Mouse (Mus musculus) kidney, postnatal 10 days (tissue): Measurements from ENCODE around the gene C530008M17Rik.
"Not testable (repeated sequence)": the region's sequence is repeated elsewhere in the genome, so short reads cannot be mapped to it uniquely, and the experiment has no call there.

Experiments
- DNase-seq: peaks from one replicate; pipeline ENCODE4 v3.0.0; 2021; ENCODE audit warnings: mixed read lengths

C530008M17Rik gene

GRCm38 (mm10) chr5:76910807-76911206, 254.5 kb downstream of the C530008M17Rik start:
- DNase-seq, result no peak

GRCm38 (mm10) chr5:76912522-76912921, 256.2 kb downstream of the C530008M17Rik start:
- not testable (repeated sequence) for DNase-seq

- no peak for DNase-seq
Observed at GRCm38 (mm10) chr5:76922833-76923232, 266.5 kb downstream of the C530008M17Rik start.
